Mouse (Mus musculus): ENCODE data around the gene Ube3b. TPM values are rescaled to one million over a fixed set of nuclear protein-coding genes. Genes with fewer than 3 reads are reported as not detected.

The Ube3b gene
- polyA plus RNA-seq, 1 experiment from 2014 or later = 44.9 TPM

- H3K4me3 ChIP-seq (replicated peaks; ENCODE audit: low read length) = no peak overlapping the region
- no peak overlapping the region for H3K27ac ChIP-seq (ENCODE audit: low read length)
- no peak for ATAC-seq
- no peaks in the 10 kb centered on the region for H3K27me3 ChIP-seq (replicated peaks; ENCODE audit: control insufficient read depth, insufficient read depth, low read length)
- H3K9me3 ChIP-seq (ENCODE audit: control insufficient read depth, low read length) = no peaks in the 10 kb centered on the region
- H3K36me3 ChIP-seq (ENCODE audit: control insufficient read depth, insufficient read depth) = peaks cover 11% of the 10 kb centered on the region; the same call in 1 of the 2 replicates
- 78% methylated on average over 8 of the region's 8 CpGs for WGBS
- H3K9ac ChIP-seq (replicated peaks; ENCODE audit: low read depth, low read length) = no peak overlapping the region
- H3K4me2 ChIP-seq (ENCODE audit: low read length) = no peak overlapping the region
- peaks cover 24% of the 10 kb centered on the region for H3K4me1 ChIP-seq (replicated peaks; ENCODE audit: control insufficient read depth, insufficient read depth, low read length)
Measured at GRCm38 (mm10) chr5:114359586-114359985, 20.8 kb upstream of the Ube3b start.

GRCm38 (mm10) chr5:114360968-114361367 lies 19.4 kb upstream of the Ube3b start:
- Histone ChIP-seq H3K9me3 (ENCODE audit: control insufficient read depth, low read length) (no peaks in the 10 kb centered on the region), H3K4me2 (ENCODE audit: low read length) (no peak overlapping the region), H3K27ac (ENCODE audit: low read length) (no peak overlapping the region), H3K27me3 (replicated peaks; ENCODE audit: control insufficient read depth, insufficient read depth, low read length) (no peaks in the 10 kb centered on the region), H3K4me3 (replicated peaks; ENCODE audit: low read length) (no peak overlapping the region), H3K36me3 (ENCODE audit: control insufficient read depth, insufficient read depth) (peaks cover 23% of the 10 kb centered on the region; the same call in 1 of the 2 replicates), H3K4me1 (replicated peaks; ENCODE audit: control insufficient read depth, insufficient read depth, low read length) (peaks cover 24% of the 10 kb centered on the region), H3K9ac (replicated peaks; ENCODE audit: low read depth, low read length) (no peak overlapping the region)
- ATAC-seq = no peak
- 84% methylated on average over 15 of the region's 15 CpGs for WGBS

- H3K36me3 ChIP-seq (ENCODE audit: control insufficient read depth, insufficient read depth) = peaks cover 36% of the 10 kb centered on the region
- 84% methylated on average over 23 of the region's 23 CpGs for WGBS
- no peak for ATAC-seq
Measured at GRCm38 (mm10) chr5:114365043-114365752, 15.2 kb upstream of the Ube3b start.

GRCm38 (mm10) chr5:114368121-114368520 lies 12.3 kb upstream of the Ube3b start:
- H3K27ac ChIP-seq (ENCODE audit: low read length) = no peak overlapping the region
- H3K4me1 ChIP-seq (replicated peaks; ENCODE audit: control insufficient read depth, insufficient read depth, low read length) = peaks cover 4% of the 10 kb centered on the region; the same call in 1 of the 2 replicates
- WGBS = 93% methylated on average over 14 of the region's 14 CpGs
- no peak overlapping the region for H3K4me3 ChIP-seq (replicated peaks; ENCODE audit: low read length)
- H3K36me3 ChIP-seq (ENCODE audit: control insufficient read depth, insufficient read depth) = peaks cover 30% of the 10 kb centered on the region
- H3K9me3 ChIP-seq (ENCODE audit: control insufficient read depth, low read length) = no peaks in the 10 kb centered on the region
- no peak overlapping the region for H3K9ac ChIP-seq (replicated peaks; ENCODE audit: low read depth, low read length)
- no peak for ATAC-seq
- no peak overlapping the region for H3K4me2 ChIP-seq (ENCODE audit: low read length)
- H3K27me3 ChIP-seq (replicated peaks; ENCODE audit: control insufficient read depth, insufficient read depth, low read length) = no peaks in the 10 kb centered on the region

More at GRCm38 (mm10) chr5:114365043-114365752, 15.2 kb upstream of the Ube3b start:
- H3K9ac ChIP-seq (replicated peaks; ENCODE audit: low read depth, low read length) = no peak overlapping the region
- no peaks in the 10 kb centered on the region for H3K9me3 ChIP-seq (ENCODE audit: control insufficient read depth, low read length)
- H3K27me3 ChIP-seq (replicated peaks; ENCODE audit: control insufficient read depth, insufficient read depth, low read length) = no peaks in the 10 kb centered on the region
- no peak overlapping the region for H3K27ac ChIP-seq (ENCODE audit: low read length)
- H3K4me1 ChIP-seq (replicated peaks; ENCODE audit: control insufficient read depth, insufficient read depth, low read length) = no peaks in the 10 kb centered on the region
- H3K4me3 ChIP-seq (replicated peaks; ENCODE audit: low read length) = no peak overlapping the region
- H3K4me2 ChIP-seq (ENCODE audit: low read length) = no peak overlapping the region

GRCm38 (mm10) chr5:114368803-114369496 lies 11.5 kb upstream of the Ube3b start:
- H3K4me3 ChIP-seq (replicated peaks; ENCODE audit: low read length) = no peak overlapping the region

GRCm38 (mm10) chr5:114369921-114370320 lies 10.5 kb upstream of the Ube3b start:
- Histone ChIP-seq H3K9me3 (ENCODE audit: control insufficient read depth, low read length) (no peaks in the 10 kb centered on the region), H3K9ac (replicated peaks; ENCODE audit: low read depth, low read length) (no peak overlapping the region), H3K36me3 (ENCODE audit: control insufficient read depth, insufficient read depth) (peaks cover 34% of the 10 kb centered on the region), H3K4me3 (replicated peaks; ENCODE audit: low read length) (no peak overlapping the region), H3K27me3 (replicated peaks; ENCODE audit: control insufficient read depth, insufficient read depth, low read length) (no peaks in the 10 kb centered on the region), H3K27ac (ENCODE audit: low read length) (no peak overlapping the region), H3K4me1 (replicated peaks; ENCODE audit: control insufficient read depth, insufficient read depth, low read length) (peaks cover 4% of the 10 kb centered on the region; the same call in 1 of the 2 replicates), H3K4me2 (ENCODE audit: low read length) (no peak overlapping the region)
- WGBS = 87% methylated on average over 9 of the region's 9 CpGs
- no peak for ATAC-seq

More at GRCm38 (mm10) chr5:114368803-114369496, 11.5 kb upstream of the Ube3b start:
- Histone ChIP-seq H3K4me1 (replicated peaks; ENCODE audit: control insufficient read depth, insufficient read depth, low read length) (peaks cover 4% of the 10 kb centered on the region; the same call in 1 of the 2 replicates), H3K27me3 (replicated peaks; ENCODE audit: control insufficient read depth, insufficient read depth, low read length) (no peaks in the 10 kb centered on the region), H3K36me3 (ENCODE audit: control insufficient read depth, insufficient read depth) (peaks cover 33% of the 10 kb centered on the region), H3K9ac (replicated peaks; ENCODE audit: low read depth, low read length) (no peak overlapping the region), H3K9me3 (ENCODE audit: control insufficient read depth, low read length) (no peaks in the 10 kb centered on the region), H3K4me2 (ENCODE audit: low read length) (no peak overlapping the region), H3K27ac (ENCODE audit: low read length) (no peak overlapping the region)
- ATAC-seq = no peak
- WGBS = 87% methylated on average over 16 of the region's 16 CpGs

GRCm38 (mm10) chr5:114370371-114370776 lies 10.0 kb upstream of the Ube3b start:
- Histone ChIP-seq H3K4me1 (replicated peaks; ENCODE audit: control insufficient read depth, insufficient read depth, low read length) (peaks cover 4% of the 10 kb centered on the region; the same call in 1 of the 2 replicates), H3K9ac (replicated peaks; ENCODE audit: low read depth, low read length) (no peak overlapping the region), H3K9me3 (ENCODE audit: control insufficient read depth, low read length) (no peaks in the 10 kb centered on the region), H3K27ac (ENCODE audit: low read length) (no peak overlapping the region), H3K27me3 (replicated peaks; ENCODE audit: control insufficient read depth, insufficient read depth, low read length) (no peaks in the 10 kb centered on the region), H3K4me3 (replicated peaks; ENCODE audit: low read length) (no peak overlapping the region), H3K4me2 (ENCODE audit: low read length) (no peak overlapping the region), H3K36me3 (ENCODE audit: control insufficient read depth, insufficient read depth) (peaks cover 30% of the 10 kb centered on the region)
- 67% methylated on average over 9 of the region's 9 CpGs for WGBS
- ATAC-seq = peak; percentile 28; the same call in 1 of the 2 replicates

- Histone ChIP-seq H3K36me3 (ENCODE audit: control insufficient read depth, insufficient read depth) (peaks cover 23% of the 10 kb centered on the region), H3K4me3 (replicated peaks; ENCODE audit: low read length) (no peak overlapping the region), H3K27ac (ENCODE audit: low read length) (no peak overlapping the region), H3K9ac (replicated peaks; ENCODE audit: low read depth, low read length) (no peak overlapping the region), H3K4me2 (ENCODE audit: low read length) (no peak overlapping the region), H3K9me3 (ENCODE audit: control insufficient read depth, low read length) (no peaks in the 10 kb centered on the region), H3K4me1 (replicated peaks; ENCODE audit: control insufficient read depth, insufficient read depth, low read length) (peaks cover 4% of the 10 kb centered on the region; the same call in 1 of the 2 replicates), H3K27me3 (replicated peaks; ENCODE audit: control insufficient read depth, insufficient read depth, low read length) (no peaks in the 10 kb centered on the region)
- ATAC-seq = no peak
- 87% methylated on average over 3 of the region's 3 CpGs for WGBS
Measured at GRCm38 (mm10) chr5:114371331-114371730, 9.1 kb upstream of the Ube3b start.

GRCm38 (mm10) chr5:114371731-114372473 lies 8.5 kb upstream of the Ube3b start:
- Histone ChIP-seq H3K4me1 (replicated peaks; ENCODE audit: control insufficient read depth, insufficient read depth, low read length) (peaks cover 4% of the 10 kb centered on the region; the same call in 1 of the 2 replicates), H3K4me3 (replicated peaks; ENCODE audit: low read length) (no peak overlapping the region), H3K4me2 (ENCODE audit: low read length) (no peak overlapping the region), H3K9me3 (ENCODE audit: control insufficient read depth, low read length) (no peaks in the 10 kb centered on the region), H3K9ac (replicated peaks; ENCODE audit: low read depth, low read length) (no peak overlapping the region), H3K36me3 (ENCODE audit: control insufficient read depth, insufficient read depth) (peaks cover 19% of the 10 kb centered on the region), H3K27me3 (replicated peaks; ENCODE audit: control insufficient read depth, insufficient read depth, low read length) (no peaks in the 10 kb centered on the region), H3K27ac (ENCODE audit: low read length) (no peak overlapping the region)
- no peak for ATAC-seq
- WGBS = 80% methylated on average over 25 of the region's 25 CpGs

Data from forebrain, embryonic 16.5 days (tissue).